Mouse (Mus musculus) CH12.LX (cell line): ENCODE measurements around the gene Gm28047.

ENCODE experiments used
- CTCF ChIP-seq, 2 experiments: IDR thresholded peaks in 1 of 2; conservative IDR thresholded peaks in 1 of 2; 2 replicates each; pipeline ENCODE4 v1.5.1; 2011 to 2012; ENCODE audit warnings: low read depth in 2 of 2, low read length in 2 of 2, improper control_type of control experiment in 1 of 2, inconsistent platforms in 1 of 2, mild to moderate bottlenecking in 1 of 2, moderate library complexity in 1 of 2
- POLR2A ChIP-seq: IDR thresholded peaks from 2 replicates; pipeline ENCODE4 v1.6.1; 2011; ENCODE audit warnings: low read depth, mild to moderate bottlenecking, improper control_type of control experiment, low read length
- RAD21 ChIP-seq: IDR thresholded peaks from 2 replicates; pipeline ENCODE4 v1.6.1; 2011; ENCODE audit warnings: low read depth, mild to moderate bottlenecking, low read length, improper control_type of control experiment, moderate library complexity

GRCm38 (mm10) chr15:102544801-102545200 is 80.1 kb downstream of the Gm28047 start:
- TF ChIP-seq POLR2A (no peak), RAD21 (no peak), CTCF (conservative IDR thresholded peaks at IDR 0.05 in 1 of 2, IDR thresholded peaks at IDR 0.05 in 1 of 2; ENCODE audit: low read depth in 2 of 2, low read length in 2 of 2) (no peak)
